Mouse (Mus musculus): ENCODE results near the gene Aimp1.

- TF ChIP-seq POLR2A (IDR thresholded peaks at IDR 0.05; ENCODE audit: extremely low read depth, insufficient read depth, low read length) (no peak), CTCF (IDR thresholded peaks at IDR 0.05; ENCODE audit: extremely low read depth, insufficient read depth, low read length) (no peak)
Measured at GRCm38 (mm10) chr3:132713913-132714312, 29.7 kb upstream of the Aimp1 start.
